Comparison of ENCODE assay signal across 6 mouse cellular contexts in genomic region chrX:136645857-136646256, GRCm38 (mm10). TPM values are rescaled to one million over a fixed set of nuclear protein-coding genes. Genes with fewer than 3 reads are reported as not detected.
A peak's percentile ranks its signal among the peaks of the same experiment; 100 is the strongest.
DNase-seq lines count a peak whose midpoint lies in the region; ATAC-seq lines count a peak whose summit lies in the region.
"Had no signal": no experiment of that assay in that cellular context is flagged by ENCODE, and none has a peak within 500 bp of the region (broad histone marks: within the 10 kb centered on the region; RNA-seq: fewer than 3 reads in every experiment).

No protein-coding gene starts in this region.

- ATAC-seq in common myeloid progenitor, adult 5-6 weeks (replicated peaks; ENCODE audit: low read depth, poor library complexity, severe bottlenecking): peak; percentile 76
- ATAC-seq in hematopoietic stem cell, adult 5-6 weeks (replicated peaks in 1 of 2; ENCODE audit: insufficient read depth in 1 of 2, low FRiP score in 2 of 2, low TSS enrichment in 1 of 2, low read depth in 1 of 2, poor library complexity in 2 of 2, severe bottlenecking in 2 of 2): peak; percentile 69 to 82

- DNase-seq in CD4-positive, CD25-positive, alpha-beta regulatory T cell, adult 2 months (ENCODE audit: low read depth, low spot score): peak; percentile 3
- DNase-seq in T-cell, adult 2 months (ENCODE audit: low spot score): peak; percentile 10
- peak; percentile 37 for DNase-seq in naive thymus-derived CD4-positive, alpha-beta T cell, adult 2 months (ENCODE audit: low read depth)

RNA-seq across cellular contexts. Expression of gene Tceal3, which starts 55.2 kb away (rescaled TPM):
- total RNA-seq in common myeloid progenitor, adult 5-6 weeks (2017): 5.0 and 8.1 TPM in 2 replicates
- 2.1 and 8.0 TPM in 2 replicates for total RNA-seq in hematopoietic stem cell, adult 5-6 weeks (2017)
- total RNA-seq: CH12.LX had no signal

Comparison
In these comparisons a context has a peak if more than half of its experiments do, and no peak if none do; other contexts are left out.
1. Peak in every context shown above with its lines: DNase-seq and ATAC-seq.